Mouse (Mus musculus) spleen, postnatal 4 days (tissue): Measurements from ENCODE around the gene Cd47.
A peak's percentile ranks its signal among the peaks of the same experiment; 100 is the strongest.

Experiments used
- DNase-seq, 2 experiments: peaks; one replicate each; pipeline ENCODE4 v3.0.0; 2022; ENCODE audit warnings: low spot score in 2 of 2

Cd47 gene

GRCm38 (mm10) chr16:49868278-49868677, 67.9 kb downstream of the Cd47 start:
- no peak for DNase-seq

DNA sequence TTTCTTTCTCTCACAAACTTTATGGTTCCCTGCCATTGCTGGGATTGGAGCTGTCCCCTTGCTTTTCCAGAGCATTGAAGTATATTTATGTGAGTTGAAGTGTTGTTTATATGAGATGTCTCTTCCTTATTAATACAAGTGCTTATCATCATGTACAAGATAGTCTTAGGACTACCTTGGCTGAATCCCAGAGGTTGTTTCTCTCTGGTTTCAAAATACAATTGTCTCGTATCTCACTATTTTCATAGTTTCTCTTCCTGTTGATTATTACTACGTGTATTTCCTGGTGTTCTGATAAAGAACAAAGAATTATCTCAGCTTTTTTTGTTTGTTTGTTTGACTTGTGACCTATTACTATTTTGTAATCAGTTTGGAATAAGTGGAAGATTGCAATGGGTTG, 73.6 kb downstream of the Cd47 start:
- DNase-seq: no peak

GRCm38 (mm10) chr16:49874546-49874945, 74.2 kb downstream of the Cd47 start:
- no peak for DNase-seq

DNA sequence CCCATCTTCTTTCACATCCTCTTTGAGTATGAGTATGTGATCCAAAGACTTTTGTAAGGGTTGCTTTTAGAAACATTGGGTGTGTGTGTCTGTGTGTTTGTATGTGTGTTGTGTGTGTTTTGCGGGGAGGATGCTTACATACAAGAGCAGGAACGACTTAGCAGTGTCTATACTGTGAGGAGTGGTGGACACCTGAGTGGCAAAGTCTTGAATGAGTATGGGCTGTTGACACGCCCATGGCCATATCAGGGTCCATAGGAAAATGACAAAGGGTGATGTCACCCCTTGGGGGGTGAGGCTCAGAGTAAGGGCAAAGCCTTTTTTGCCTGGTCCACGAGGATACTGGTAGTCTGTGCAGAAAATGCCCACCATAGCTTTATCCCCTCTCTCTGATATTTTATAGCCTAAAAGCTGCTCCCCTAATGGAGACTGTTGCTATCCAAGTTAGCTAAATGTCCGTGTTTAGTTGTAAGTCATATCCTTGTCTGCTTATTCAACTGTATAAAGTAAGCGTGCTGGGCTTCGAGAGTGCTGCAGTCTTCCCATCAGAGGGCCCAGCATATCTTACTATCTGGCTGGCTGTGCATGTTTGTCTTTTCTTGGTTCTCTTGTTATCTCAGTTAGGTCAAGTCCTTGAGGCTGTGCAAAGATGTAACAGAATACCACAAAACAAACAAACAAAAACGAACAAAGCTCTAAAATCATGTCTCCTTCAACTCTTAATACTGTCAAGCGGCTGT, 76.1 kb downstream of the Cd47 start:
- no peak for DNase-seq

GRCm38 (mm10) chr16:49877243-49877642, 76.9 kb downstream of the Cd47 start:
- no peak for DNase-seq

DNA sequence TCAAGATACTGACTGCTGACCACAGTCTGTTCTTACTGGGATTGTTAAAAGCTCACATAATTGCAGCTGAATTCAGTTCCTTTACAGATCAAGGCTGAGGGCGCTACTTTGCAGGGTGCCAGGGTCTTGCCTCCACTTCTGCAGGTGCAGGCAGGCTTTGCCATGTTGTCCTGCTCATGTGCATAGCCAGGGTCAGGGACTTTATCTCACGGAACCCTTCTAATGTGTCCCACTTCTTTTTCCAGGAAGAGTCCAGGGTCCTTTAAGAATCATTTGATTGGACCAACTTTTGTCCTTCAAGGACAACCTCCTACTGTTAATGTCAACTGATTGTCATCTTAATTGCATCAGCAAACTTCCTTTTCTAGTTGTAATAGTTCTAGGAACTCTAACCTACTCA, 77.7 kb downstream of the Cd47 start:
- DNase-seq: no peak

DNA sequence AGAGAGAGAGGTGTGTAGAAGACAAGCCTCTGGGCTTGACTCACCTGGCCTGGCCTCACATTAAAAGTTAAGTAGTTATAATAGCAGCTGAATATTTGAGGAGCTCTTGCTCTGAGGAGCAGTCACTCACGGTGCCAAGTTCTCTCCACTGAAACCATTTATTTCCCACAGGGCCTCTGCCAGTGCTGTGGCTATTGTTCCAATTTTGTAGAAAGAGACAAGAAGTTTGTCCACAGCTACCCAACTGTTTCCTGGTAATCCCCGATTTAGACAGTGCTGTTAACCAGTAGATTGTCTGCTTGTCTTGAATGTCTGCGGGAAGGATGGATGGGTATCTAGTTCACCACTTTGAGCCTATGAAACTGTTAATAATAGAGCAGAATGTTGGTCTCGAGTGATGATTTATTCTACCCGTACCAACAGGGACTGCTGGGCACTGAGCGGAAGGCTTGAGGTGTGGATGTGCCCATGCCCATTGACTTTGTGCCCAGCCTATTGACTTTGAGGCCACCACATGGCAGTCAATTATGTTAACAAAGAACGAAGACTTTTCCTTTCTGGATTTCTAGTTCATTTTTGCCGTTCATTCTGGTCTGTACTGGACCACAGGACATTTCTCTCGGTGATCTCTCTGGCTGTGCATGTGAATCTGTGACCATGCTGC, 86.2 kb downstream of the Cd47 start:
- DNase-seq: no peak

GRCm38 (mm10) chr16:49887290-49887689, 87.0 kb downstream of the Cd47 start:
- DNase-seq: no peak

DNA sequence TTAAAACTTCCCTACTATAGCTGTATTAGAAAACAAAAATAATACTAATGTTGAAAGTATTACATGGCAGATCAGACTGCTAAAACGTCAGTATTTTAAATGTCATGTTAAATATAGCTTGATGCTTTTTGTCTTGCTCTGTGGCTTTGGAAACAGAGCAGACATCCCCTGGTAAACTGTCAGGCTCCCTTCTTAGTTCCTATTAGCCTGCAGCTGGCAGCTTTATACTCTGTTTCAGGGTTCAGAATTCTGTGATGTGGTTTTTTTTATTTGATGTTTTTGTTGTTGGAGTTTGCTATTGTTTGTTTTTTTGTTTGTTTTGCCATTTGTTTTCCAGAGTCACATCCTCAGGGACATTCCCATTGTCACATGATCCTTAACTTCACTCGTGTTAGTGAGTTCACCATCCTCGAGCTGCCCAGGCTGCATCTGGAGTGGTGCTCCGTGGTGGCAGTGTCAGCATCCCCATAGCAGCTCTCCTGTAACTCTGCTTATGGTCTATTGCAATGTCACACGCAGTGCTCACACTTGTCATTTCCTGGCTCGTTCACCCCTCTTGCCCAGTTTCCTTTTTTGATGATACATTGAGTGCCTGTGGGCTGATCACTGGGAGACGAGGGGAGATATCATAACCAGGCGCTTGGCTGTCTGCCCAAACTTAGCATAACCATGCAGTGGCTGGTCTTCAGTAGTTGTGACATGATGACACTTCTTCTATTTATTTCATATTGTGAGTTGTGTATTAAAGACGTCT, 87.7 kb downstream of the Cd47 start:
- DNase-seq: peak in 1 of 2 experiments; percentile 33

DNA sequence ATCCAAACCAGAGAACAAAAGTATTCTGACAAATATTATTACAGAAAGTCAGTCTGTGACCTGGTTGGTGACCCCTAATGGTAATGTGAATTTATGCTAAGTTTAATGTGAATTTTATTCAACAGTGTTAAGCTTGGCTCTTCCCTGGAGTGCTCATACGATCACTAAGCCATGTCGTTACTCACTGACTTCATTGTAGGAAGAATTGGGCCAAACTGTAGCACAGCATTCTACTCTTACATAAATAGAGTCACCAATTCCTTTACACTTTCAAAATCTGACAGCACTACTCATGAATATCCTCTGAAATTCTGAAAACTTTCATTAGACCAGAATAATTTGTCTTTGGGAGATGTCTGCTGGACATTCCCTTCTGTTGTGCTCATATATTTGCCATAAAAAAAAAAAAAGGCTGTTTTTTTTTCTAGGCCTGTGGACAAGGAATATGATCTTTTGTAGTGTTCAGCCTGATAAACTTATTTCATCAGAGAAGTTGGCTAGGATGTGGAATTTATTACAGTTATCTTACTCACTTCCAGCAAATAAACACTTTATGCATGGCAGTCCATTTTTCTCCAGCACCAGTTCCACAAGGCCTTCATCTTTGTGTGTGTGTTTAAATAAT, 88.8 kb downstream of the Cd47 start:
- DNase-seq: no peak

DNA sequence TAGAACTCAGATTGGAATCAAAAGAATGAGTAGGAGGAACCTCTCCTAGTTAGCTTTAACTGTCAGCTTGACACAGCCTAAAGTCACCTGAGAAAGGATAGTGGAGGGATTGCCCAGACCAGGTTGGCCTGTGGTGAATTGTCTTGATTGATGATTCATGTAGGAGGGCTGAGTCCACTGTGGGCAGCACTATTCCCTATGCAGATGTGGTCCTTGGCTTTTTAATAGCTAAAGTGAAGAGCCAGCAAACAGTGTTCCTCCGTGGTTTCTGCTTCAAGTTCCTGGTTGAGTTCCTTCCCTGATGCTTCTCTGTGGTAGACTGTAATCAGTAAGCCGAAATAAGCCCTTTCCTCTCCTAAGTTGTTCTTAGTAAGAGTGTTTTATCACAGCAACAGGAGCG, 91.9 kb downstream of the Cd47 start:
- no peak for DNase-seq

DNA sequence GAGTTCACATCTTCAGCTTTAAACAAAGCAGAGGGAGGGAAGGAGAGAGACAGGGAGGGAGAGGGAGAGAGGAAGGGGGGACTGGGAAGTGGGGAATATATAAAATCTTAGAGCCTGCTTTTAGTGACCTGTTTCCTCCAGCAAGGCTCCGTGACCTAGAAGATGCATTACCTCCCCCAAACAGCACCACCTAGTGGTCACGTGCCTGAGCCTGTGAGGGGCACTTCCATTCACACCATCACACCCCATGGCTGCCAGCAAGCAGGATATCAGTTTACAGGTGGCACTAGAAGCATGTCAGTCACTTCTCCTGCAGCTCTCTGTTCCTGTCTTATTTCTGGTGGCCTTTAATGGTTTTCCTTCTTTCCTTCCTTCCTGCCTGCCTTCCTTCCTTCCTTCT, 92.6 kb downstream of the Cd47 start:
- DNase-seq: peak; percentile 60 to 85

DNA sequence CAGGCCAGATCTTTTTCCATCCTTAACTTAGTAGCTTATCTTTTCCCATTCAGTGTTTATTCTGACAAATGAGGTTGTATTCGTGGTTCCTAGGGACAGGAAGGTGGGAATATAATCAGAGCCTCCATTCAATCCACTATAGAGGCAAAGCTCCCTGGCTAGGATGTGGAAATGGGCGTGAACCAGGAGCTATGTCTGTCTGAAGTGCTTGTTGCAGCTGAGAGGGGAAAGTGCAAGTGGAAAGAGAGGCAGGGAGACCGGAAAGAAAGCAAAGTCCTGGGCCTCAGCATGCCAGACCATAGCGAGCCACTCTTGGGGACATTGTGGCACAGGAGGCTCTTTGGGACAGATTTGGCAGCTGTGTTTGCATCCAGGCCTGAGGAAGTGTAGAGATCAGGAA, 94.3 kb downstream of the Cd47 start:
- DNase-seq: no peak

DNA sequence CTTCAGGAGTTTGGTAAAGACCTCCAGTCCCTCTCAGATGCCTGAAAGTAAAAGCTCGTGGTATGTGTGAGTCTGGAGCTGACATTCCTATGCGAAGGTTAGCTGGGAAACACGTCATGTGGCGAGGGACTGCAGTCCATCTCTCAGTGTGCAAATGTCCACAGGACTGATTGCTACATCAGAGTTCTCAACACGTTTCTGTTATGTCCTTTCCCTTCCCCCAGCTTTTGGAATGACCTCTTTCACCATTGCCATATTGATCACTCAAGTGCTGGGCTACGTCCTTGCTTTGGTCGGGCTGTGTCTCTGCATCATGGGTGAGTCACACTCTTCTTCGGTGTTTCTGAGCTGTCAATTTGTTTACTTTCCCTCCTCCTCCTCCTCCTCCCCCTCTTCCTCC, 95.8 kb downstream of the Cd47 start:
- DNase-seq: no peak

DNA sequence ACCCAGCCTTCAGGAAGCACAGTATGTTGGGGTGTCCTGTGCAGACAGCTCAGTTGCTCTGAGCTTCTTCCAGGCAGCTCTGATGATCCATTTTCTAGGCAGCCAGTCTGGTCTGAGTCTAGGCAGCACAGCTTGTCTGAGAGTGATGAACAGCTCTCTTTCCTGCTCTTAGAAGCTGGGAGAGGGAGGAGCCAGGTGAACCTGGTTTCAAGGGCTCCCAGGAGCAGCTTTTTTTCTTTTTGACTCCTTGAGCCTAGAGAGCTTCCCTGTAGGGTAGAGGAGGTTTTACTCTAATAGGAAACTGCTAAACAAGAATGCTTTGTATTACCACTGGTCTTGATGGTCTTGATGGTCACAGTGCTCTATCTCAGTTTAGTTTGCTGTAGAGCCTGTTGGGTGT, 101.1 kb downstream of the Cd47 start:
- no peak for DNase-seq

GRCm38 (mm10) chr16:49902083-49902482, 101.8 kb downstream of the Cd47 start:
- no peak for DNase-seq

DNA sequence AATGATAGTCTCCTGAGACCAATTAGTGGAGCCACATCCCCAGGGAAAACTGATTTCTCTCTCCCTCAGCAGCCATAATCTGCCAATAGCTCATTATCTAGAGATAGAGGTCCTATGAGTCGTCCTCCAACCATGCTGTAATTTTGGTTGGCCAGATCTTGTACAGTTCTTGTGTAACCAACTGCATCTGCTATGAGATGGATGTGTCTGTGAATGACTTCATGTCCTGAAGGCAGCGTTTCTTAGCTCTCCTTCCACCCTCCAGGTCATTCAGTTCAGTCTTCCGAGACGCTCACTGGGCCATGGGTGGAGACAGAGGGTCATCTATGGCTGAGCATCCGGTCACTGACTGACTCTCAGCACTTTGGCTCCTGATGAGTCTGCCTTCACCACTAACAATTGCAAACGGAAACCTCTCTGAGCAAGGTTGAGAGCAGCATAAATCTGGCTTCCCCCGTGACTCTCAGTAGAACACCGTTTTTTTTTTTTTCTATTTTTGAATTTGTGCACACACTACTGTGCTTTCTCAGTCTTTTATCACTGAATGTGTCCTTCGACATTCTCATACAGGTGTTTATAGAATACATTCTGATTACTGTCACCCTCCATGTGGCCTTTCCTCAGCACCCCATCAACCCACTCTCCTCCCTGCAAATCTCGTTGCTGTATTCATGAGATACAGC, 104.1 kb downstream of the Cd47 start:
- no peak for DNase-seq

- no peak for DNase-seq
These were observed 104.7 kb downstream of the Cd47 start for GRCm38 (mm10) chr16:49905041-49905440.

DNA sequence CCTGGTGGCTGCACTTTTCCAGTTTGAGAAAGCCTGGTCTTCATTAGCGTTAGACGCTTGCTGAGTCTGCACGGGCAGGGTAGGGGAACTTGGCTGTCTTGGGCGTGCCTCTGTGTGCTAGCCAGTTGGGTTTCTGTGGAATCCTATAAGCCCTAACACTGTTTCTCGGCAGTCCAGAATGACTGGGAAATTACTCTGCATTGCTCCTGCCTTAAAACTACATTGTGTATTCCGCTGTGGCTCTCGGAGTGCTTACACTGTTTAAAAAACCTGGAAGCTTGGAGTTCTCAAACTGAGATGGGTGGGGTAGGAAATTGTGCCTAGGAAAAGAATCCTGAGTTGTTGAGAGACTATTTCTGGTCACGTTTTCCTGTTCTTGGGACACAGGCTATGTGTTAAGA, 105.3 kb downstream of the Cd47 start:
- no peak for DNase-seq

DNA sequence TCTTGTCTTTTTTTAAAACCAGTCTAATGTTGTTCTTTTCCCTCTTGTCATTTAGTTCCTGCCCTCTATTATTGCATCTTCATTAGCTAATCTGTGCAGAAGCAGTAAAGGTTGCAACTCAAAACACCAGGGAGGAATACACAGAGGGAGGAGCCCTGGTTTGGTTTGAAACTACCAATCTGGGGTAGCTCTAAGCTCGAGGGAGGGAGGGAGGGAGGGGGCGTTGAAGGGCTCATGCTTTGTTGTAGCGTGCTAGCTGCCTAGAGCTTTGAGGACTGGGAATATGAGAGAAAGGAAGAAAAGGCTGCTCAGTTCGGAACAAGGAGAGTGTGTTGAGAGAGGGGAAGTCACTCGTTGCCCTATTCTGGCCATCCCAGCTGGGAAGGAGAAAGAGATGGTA, 105.7 kb downstream of the Cd47 start:
- no peak for DNase-seq

DNA sequence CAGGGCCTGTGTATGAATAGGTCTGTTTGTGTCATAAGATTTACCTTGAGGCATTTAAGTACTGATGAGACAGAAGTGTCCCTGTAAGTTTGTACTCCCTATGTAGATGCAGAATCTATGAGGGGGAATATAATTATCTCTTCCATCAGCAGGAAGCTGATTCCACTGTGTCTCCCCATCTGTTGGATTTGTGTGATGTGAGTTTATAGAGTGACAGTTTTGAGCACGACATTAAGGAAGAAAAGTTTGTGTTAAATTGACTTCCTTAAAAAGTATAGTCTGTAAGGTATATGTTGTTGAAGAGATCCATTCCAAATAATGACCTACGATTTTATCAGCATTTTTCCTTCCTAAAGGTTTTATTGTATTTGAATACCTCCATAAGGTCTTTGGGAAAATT, 106.6 kb downstream of the Cd47 start:
- DNase-seq: no peak

DNA sequence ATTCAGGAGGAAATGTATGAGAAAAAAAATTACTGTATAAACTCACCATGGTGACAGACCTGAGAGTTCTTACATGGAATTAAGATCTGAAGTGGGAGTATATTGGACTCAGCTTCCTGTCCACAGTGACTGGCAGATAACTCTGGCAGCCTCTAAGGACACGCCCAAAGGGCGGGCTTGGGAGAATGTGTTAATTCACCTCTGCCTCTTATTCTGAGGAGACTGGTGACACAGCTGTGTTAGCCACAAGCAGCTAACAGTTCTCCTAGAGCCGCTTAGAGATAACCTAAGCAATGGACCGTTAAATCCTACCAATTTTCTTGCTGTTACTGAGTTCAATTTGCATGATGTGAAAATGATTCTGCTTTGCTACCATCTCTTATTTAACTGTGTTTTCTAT, 107.0 kb downstream of the Cd47 start:
- peak in 1 of 2 experiments; percentile 63 for DNase-seq
